Mouse (Mus musculus): ENCODE measurements around the gene Dusp14. TPM values are rescaled to one million over a fixed set of nuclear protein-coding genes. Genes with fewer than 3 reads are reported as not detected.

The Dusp14 gene
- 7.5 TPM for polyA plus RNA-seq (2014; fragmentation: Illumina TruSeq; extraction: RNeasy Lipid Tissue Mini Kit (QIAGEN cat#74804); ENCODE audit: low read depth, low replicate concordance)

GRCm38 (mm10) chr11:84069034-84069370 is at the start of gene Dusp14:
Dusp14 (minus strand) TSS chr11:84069261.

Other genes starting within 250 kb of the Dusp14 start
- gene Hnf1b, start 219.2 kb downstream of the Dusp14 start, polyA plus RNA-seq (2014; fragmentation: Illumina TruSeq; extraction: RNeasy Lipid Tissue Mini Kit (QIAGEN cat#74804); ENCODE audit: low read depth, low replicate concordance): 40.1 TPM
- 58.1 TPM for gene Ddx52, start 127.2 kb downstream of the Dusp14 start, polyA plus RNA-seq (2014; fragmentation: Illumina TruSeq; extraction: RNeasy Lipid Tissue Mini Kit (QIAGEN cat#74804); ENCODE audit: low read depth, low replicate concordance)
- 25.8 TPM for gene Synrg, start 104.8 kb downstream of the Dusp14 start, polyA plus RNA-seq (2014; fragmentation: Illumina TruSeq; extraction: RNeasy Lipid Tissue Mini Kit (QIAGEN cat#74804); ENCODE audit: low read depth, low replicate concordance)
- gene Tada2a, start 60.3 kb upstream of the Dusp14 start, polyA plus RNA-seq (2014; fragmentation: Illumina TruSeq; extraction: RNeasy Lipid Tissue Mini Kit (QIAGEN cat#74804); ENCODE audit: low read depth, low replicate concordance): 8.8 TPM
- gene Acaca, start 60.4 kb upstream of the Dusp14 start, polyA plus RNA-seq (2014; fragmentation: Illumina TruSeq; extraction: RNeasy Lipid Tissue Mini Kit (QIAGEN cat#74804); ENCODE audit: low read depth, low replicate concordance): 13.8 TPM
- not detected for gene Gm11437, start 98.2 kb upstream of the Dusp14 start, polyA plus RNA-seq (2014; fragmentation: Illumina TruSeq; extraction: RNeasy Lipid Tissue Mini Kit (QIAGEN cat#74804); ENCODE audit: low read depth, low replicate concordance)

Data from kidney, adult 10 weeks (tissue).